Mouse (Mus musculus) liver, embryonic 12.5 days (tissue): ENCODE measurements around the gene Agbl1. TPM values are rescaled to one million over a fixed set of nuclear protein-coding genes. Genes with fewer than 3 reads are reported as not detected.
"Not testable (repeated sequence)": the region's sequence is repeated elsewhere in the genome, so short reads cannot be mapped to it uniquely, and the experiment has no call there.

Source experiments
- ATAC-seq: fragments of 200-750 bp; cut with Nextera tagmentation; 2 replicates; pipeline ENCODE4 v1.8.0; 2017; ENCODE audit warnings: moderate number of reproducible peaks, mild to moderate bottlenecking, moderate library complexity
- H3K27ac ChIP-seq: fragments of 300-500 bp; sonication (generic); 2 replicates; pipeline ENCODE4 v1.5.1; 2016; ENCODE audit warnings: mild to moderate bottlenecking
- H3K27me3 ChIP-seq: fragments of 300-500 bp; sonication (generic); replicated peaks from 2 replicates; pipeline ENCODE4 v1.6.1; 2016; ENCODE audit warnings: mild to moderate bottlenecking, moderate library complexity
- H3K36me3 ChIP-seq: fragments of 300-500 bp; sonication (generic); 2 replicates; pipeline ENCODE4 v1.6.1; 2016; ENCODE audit warnings: mild to moderate bottlenecking, moderate library complexity
- H3K4me1 ChIP-seq: fragments of 300-500 bp; sonication (generic); 2 replicates; pipeline ENCODE4 v1.6.1; 2016
- H3K4me2 ChIP-seq: fragments of 300-500 bp; sonication (generic); 2 replicates; pipeline ENCODE4 v1.6.1; 2016; ENCODE audit warnings: mild to moderate bottlenecking, moderate library complexity
- H3K4me3 ChIP-seq: fragments of 300-500 bp; sonication (generic); 2 replicates; pipeline ENCODE4 v1.5.1; 2016; ENCODE audit warnings: mild to moderate bottlenecking, moderate library complexity
- H3K9ac ChIP-seq: fragments of 300-500 bp; sonication (generic); 2 replicates; pipeline ENCODE4 v1.6.1; 2016; ENCODE audit warnings: mild to moderate bottlenecking, moderate library complexity
- H3K9me3 ChIP-seq: fragments of 300-500 bp; sonication (generic); replicated peaks from 2 replicates; pipeline ENCODE4 v1.6.1; 2016; ENCODE audit warnings: mild to moderate bottlenecking, moderate library complexity
- WGBS: fragments of 180-500 bp; shearing (Covaris S2); methylation state at CpG from one replicate; pipeline ENCODE4 v1.1.7; 2016; ENCODE audit not compliant: insufficient replicate concordance; 5-methylcytosine and 5-hydroxymethylcytosine counted together
- polyA plus RNA-seq: library from polyadenylated mRNA; unstranded; fragments of >200 nt; fragmentation: Nextera tagmentation; extraction: Ambion mirVana; gene quantifications from 2 replicates; pipeline ENCODE4 v1.2.1, GENCODE M21; 2016

Agbl1 gene
- not detected in 2 replicates for polyA plus RNA-seq

- Histone ChIP-seq H3K4me1 (no peaks in the 10 kb centered on the region), H3K9me3 (no peaks in the 10 kb centered on the region), H3K27ac (no peak within 1 kb of the TSS), H3K4me2 (no peak within 1 kb of the TSS), H3K27me3 (no peaks in the 10 kb centered on the region), H3K9ac (no peak within 1 kb of the TSS), H3K4me3 (no peak within 1 kb of the TSS), H3K36me3 (no peaks in the 10 kb centered on the region)
- 43% methylated on average over 7 of the region's 7 CpGs for WGBS
- ATAC-seq, result no peak
Measured at GRCm38 (mm10) chr7:76229311-76229937, at the start of gene Agbl1. TSS of gene Agbl1 (plus strand) at chr7:76229887.

- Histone ChIP-seq H3K36me3 (no peaks in the 10 kb centered on the region), H3K4me1 (no peaks in the 10 kb centered on the region), H3K4me2 (no peak overlapping the region), H3K27me3 (no peaks in the 10 kb centered on the region), H3K4me3 (no peak overlapping the region), H3K9me3 (no peaks in the 10 kb centered on the region), H3K27ac (no peak overlapping the region), H3K9ac (no peak overlapping the region)
- no peak for ATAC-seq
- WGBS, result 55% methylated on average over 7 of the region's 7 CpGs
Measured at GRCm38 (mm10) chr7:76185005-76185658, 44.6 kb upstream of the Agbl1 start.

GRCm38 (mm10) chr7:76185681-76186121 lies 44.0 kb upstream of the Agbl1 start:
- Histone ChIP-seq H3K36me3 (no peaks in the 10 kb centered on the region), H3K4me2 (no peak overlapping the region), H3K4me3 (no peak overlapping the region), H3K9me3 (no peaks in the 10 kb centered on the region), H3K9ac (no peak overlapping the region), H3K27ac (no peak overlapping the region), H3K4me1 (no peaks in the 10 kb centered on the region), H3K27me3 (no peaks in the 10 kb centered on the region)
- no peak for ATAC-seq
- WGBS, result 51% methylated on average over 6 of the region's 6 CpGs

GRCm38 (mm10) chr7:76218546-76218945 lies 11.1 kb upstream of the Agbl1 start:
- Histone ChIP-seq H3K27ac (no peak overlapping the region), H3K36me3 (no peaks in the 10 kb centered on the region)
- WGBS, result 66% methylated on average over 4 of the region's 4 CpGs

GRCm38 (mm10) chr7:76219797-76220469 lies 9.8 kb upstream of the Agbl1 start:
- Histone ChIP-seq H3K27me3 (no peaks in the 10 kb centered on the region), H3K36me3 (no peaks in the 10 kb centered on the region), H3K9ac (no peak overlapping the region), H3K27ac (no peak overlapping the region), H3K9me3 (no peaks in the 10 kb centered on the region), H3K4me2 (no peak overlapping the region), H3K4me1 (no peaks in the 10 kb centered on the region), H3K4me3 (no peak overlapping the region)
- ATAC-seq, result no peak
- 78% methylated on average over 7 of the region's 7 CpGs for WGBS

More at GRCm38 (mm10) chr7:76218546-76218945, 11.1 kb upstream of the Agbl1 start:
- no peak overlapping the region for H3K4me2 ChIP-seq
- H3K9ac ChIP-seq, result no peak overlapping the region
- no peaks in the 10 kb centered on the region for H3K9me3 ChIP-seq
- no peaks in the 10 kb centered on the region for H3K27me3 ChIP-seq
- H3K4me3 ChIP-seq, result no peak overlapping the region
- ATAC-seq, result no peak
- H3K4me1 ChIP-seq, result no peaks in the 10 kb centered on the region

GRCm38 (mm10) chr7:76222691-76223090 lies 7.0 kb upstream of the Agbl1 start:
- H3K4me1 ChIP-seq, result no peaks in the 10 kb centered on the region
- H3K4me2 ChIP-seq, result no peak overlapping the region
- no peak overlapping the region for H3K4me3 ChIP-seq
- H3K27ac ChIP-seq, result no peak overlapping the region
- no peak for ATAC-seq
- no peaks in the 10 kb centered on the region for H3K36me3 ChIP-seq
- no peaks in the 10 kb centered on the region for H3K9me3 ChIP-seq
- no peaks in the 10 kb centered on the region for H3K27me3 ChIP-seq
- H3K9ac ChIP-seq, result no peak overlapping the region
- WGBS, result 58% methylated on average over 2 of the region's 2 CpGs

- no peaks in the 10 kb centered on the region for H3K9me3 ChIP-seq
- H3K4me2 ChIP-seq, result no peak overlapping the region
- H3K9ac ChIP-seq, result no peak overlapping the region
- no peak overlapping the region for H3K4me3 ChIP-seq
- WGBS, result 15% methylated on average over 2 of the region's 2 CpGs
- no peak overlapping the region for H3K27ac ChIP-seq
- H3K36me3 ChIP-seq, result no peaks in the 10 kb centered on the region
- H3K4me1 ChIP-seq, result no peaks in the 10 kb centered on the region
- ATAC-seq, result no peak
- H3K27me3 ChIP-seq, result no peaks in the 10 kb centered on the region
Measured at GRCm38 (mm10) chr7:76228881-76229280, 806 bp upstream of the Agbl1 start.

GRCm38 (mm10) chr7:76234321-76234720 lies 4.6 kb downstream of the Agbl1 start:
- no peak overlapping the region for H3K4me2 ChIP-seq
- ATAC-seq, result no peak
- no peak overlapping the region for H3K9ac ChIP-seq
- H3K4me1 ChIP-seq, result no peaks in the 10 kb centered on the region
- no peaks in the 10 kb centered on the region for H3K9me3 ChIP-seq
- no peaks in the 10 kb centered on the region for H3K36me3 ChIP-seq
- WGBS, result 65% methylated on average over 2 of the region's 2 CpGs
- H3K4me3 ChIP-seq, result no peak overlapping the region
- H3K27ac ChIP-seq, result no peak overlapping the region
- H3K27me3 ChIP-seq, result no peaks in the 10 kb centered on the region

GRCm38 (mm10) chr7:76237497-76237896 lies 7.8 kb downstream of the Agbl1 start:
- no peak overlapping the region for H3K4me3 ChIP-seq
- H3K4me1 ChIP-seq, result no peaks in the 10 kb centered on the region
- H3K4me2 ChIP-seq, result no peak overlapping the region
- no peak overlapping the region for H3K27ac ChIP-seq
- no peaks in the 10 kb centered on the region for H3K36me3 ChIP-seq
- no peaks in the 10 kb centered on the region for H3K9me3 ChIP-seq
- H3K9ac ChIP-seq, result no peak overlapping the region
- WGBS, result 56% methylated on average over 4 of the region's 4 CpGs
- H3K27me3 ChIP-seq, result no peaks in the 10 kb centered on the region
- no peak for ATAC-seq

GRCm38 (mm10) chr7:76244839-76245238 lies 15.2 kb downstream of the Agbl1 start:
- H3K27ac ChIP-seq, H3K4me3 ChIP-seq, H3K27me3 ChIP-seq, ATAC-seq, H3K4me2 ChIP-seq, H3K36me3 ChIP-seq, H3K4me1 ChIP-seq, H3K9ac ChIP-seq, H3K9me3 ChIP-seq: not testable (repeated sequence)
- 87% methylated on average over 18 of the region's 18 CpGs for WGBS

GRCm38 (mm10) chr7:76275061-76275460 lies 45.4 kb downstream of the Agbl1 start:
- no peak overlapping the region for H3K27ac ChIP-seq
- H3K9me3 ChIP-seq, result no peaks in the 10 kb centered on the region
- H3K4me1 ChIP-seq, result no peaks in the 10 kb centered on the region
- no peak overlapping the region for H3K4me3 ChIP-seq
- ATAC-seq, result no peak
- no peak overlapping the region for H3K9ac ChIP-seq
- H3K27me3 ChIP-seq, result no peaks in the 10 kb centered on the region
- H3K4me2 ChIP-seq, result no peak overlapping the region
- H3K36me3 ChIP-seq, result no peaks in the 10 kb centered on the region

- no peaks in the 10 kb centered on the region for H3K27me3 ChIP-seq
- WGBS, result 38% methylated on average over 2 of the region's 2 CpGs
- ATAC-seq, result no peak
- H3K36me3 ChIP-seq, result no peaks in the 10 kb centered on the region
- no peak overlapping the region for H3K4me2 ChIP-seq
- H3K9ac ChIP-seq, result no peak overlapping the region
- H3K9me3 ChIP-seq, result no peaks in the 10 kb centered on the region
- no peak overlapping the region for H3K4me3 ChIP-seq
- H3K27ac ChIP-seq, result no peak overlapping the region
- no peaks in the 10 kb centered on the region for H3K4me1 ChIP-seq
Measured at GRCm38 (mm10) chr7:76282831-76283230, 53.1 kb downstream of the Agbl1 start.
